Mouse (Mus musculus) MEL (cell line): ENCODE measurements around the gene Tbx3. TPM values are rescaled to one million over a fixed set of nuclear protein-coding genes. Genes with fewer than 3 reads are reported as not detected.

Experiments used
- DNase-seq: peaks from one replicate; pipeline ENCODE4 v3.0.0; 2011; ENCODE audit warnings: low read depth, low spot score
- H3K27ac ChIP-seq: 2 replicates; pipeline ENCODE4 v1.5.1; 2012; ENCODE audit warnings: low read depth, mild to moderate bottlenecking, control low read depth, low read length, moderate library complexity; ENCODE audit not compliant: control insufficient read depth
- H3K27me3 ChIP-seq, 2 experiments: fragments of 150-350 bp in 1 of 2; sonication (generic) in 1 of 2; 2 replicates each; pipeline ENCODE4 v1.6.1; 2012; ENCODE audit warnings: low read length in 2 of 2, mild to moderate bottlenecking in 2 of 2, improper control_type of control experiment in 1 of 2, moderate library complexity in 1 of 2; ENCODE audit not compliant: insufficient read depth in 2 of 2, control insufficient read depth in 1 of 2
- H3K36me3 ChIP-seq, 2 experiments: 2 replicates each; pipeline ENCODE4 v1.6.1; 2012 to 2014; ENCODE audit warnings: low read length in 2 of 2, improper control_type of control experiment in 1 of 2, inconsistent platforms in 1 of 2, mild to moderate bottlenecking in 1 of 2; ENCODE audit not compliant: insufficient read depth in 2 of 2, control insufficient read depth in 1 of 2
- H3K4me1 ChIP-seq, 2 experiments: fragments of 150-350 bp in 1 of 2; sonication (generic) in 1 of 2; 2 replicates each; pipeline ENCODE4 v1.6.1; 2012; ENCODE audit warnings: low read length in 2 of 2, improper control_type of control experiment in 1 of 2, mild to moderate bottlenecking in 1 of 2; ENCODE audit not compliant: insufficient read depth in 2 of 2, control insufficient read depth in 1 of 2
- H3K4me3 ChIP-seq, 2 experiments: fragments of 150-350 bp in 1 of 2; sonication (generic) in 1 of 2; 2 replicates each; pipeline ENCODE4 v1.5.1; 2012; ENCODE audit warnings: low read depth in 2 of 2, low read length in 2 of 2, mild to moderate bottlenecking in 2 of 2, moderate library complexity in 2 of 2, control low read depth in 1 of 2, improper control_type of control experiment in 1 of 2; ENCODE audit not compliant: control insufficient read depth in 1 of 2, insufficient read depth in 1 of 2
- H3K79me2 ChIP-seq: 2 replicates; pipeline ENCODE4 v1.6.1; 2012; ENCODE audit warnings: mild to moderate bottlenecking, low read length, moderate library complexity; ENCODE audit not compliant: control insufficient read depth, poor library complexity, insufficient read depth
- H3K9ac ChIP-seq: 2 replicates; pipeline ENCODE4 v1.6.1; 2012; ENCODE audit warnings: low read depth, mild to moderate bottlenecking, control low read depth, low read length, moderate library complexity; ENCODE audit not compliant: control insufficient read depth, poor library complexity, severe bottlenecking
- H3K9me3 ChIP-seq: fragments of 150-350 bp; sonication (generic); replicated peaks from 2 replicates; pipeline ENCODE4 v1.6.1; 2012; ENCODE audit warnings: mild to moderate bottlenecking, low read length, improper control_type of control experiment, moderate library complexity; ENCODE audit not compliant: insufficient read depth
- BHLHE40 ChIP-seq: IDR thresholded peaks from 2 replicates; pipeline ENCODE4 v1.6.1; 2012; ENCODE audit warnings: low read depth, mild to moderate bottlenecking, inconsistent platforms, low read length, improper control_type of control experiment, borderline replicate concordance
- CHD2 ChIP-seq: IDR thresholded peaks from 2 replicates; pipeline ENCODE4 v1.6.1; 2011; ENCODE audit warnings: low read length, improper control_type of control experiment
- E2F4 ChIP-seq: IDR thresholded peaks from 2 replicates; pipeline ENCODE4 v1.6.1; 2011; ENCODE audit warnings: low read depth, low read length, improper control_type of control experiment, borderline replicate concordance
- GATA1 ChIP-seq: IDR thresholded peaks from 2 replicates; pipeline ENCODE4 v1.6.1; 2011; ENCODE audit warnings: low read depth, low read length, improper control_type of control experiment
- JUND ChIP-seq: IDR thresholded peaks from 2 replicates; pipeline ENCODE4 v1.6.1; 2011; ENCODE audit warnings: low read depth, mild to moderate bottlenecking, improper control_type of control experiment, low read length
- KAT2A ChIP-seq: conservative IDR thresholded peaks from 2 replicates; pipeline ENCODE4 v1.6.1; 2012; ENCODE audit warnings: low read depth, low read length, improper control_type of control experiment, inconsistent platforms
- MAZ ChIP-seq: IDR thresholded peaks from 2 replicates; pipeline ENCODE4 v1.6.1; 2012; ENCODE audit warnings: low read depth, mild to moderate bottlenecking, inconsistent platforms, low read length, improper control_type of control experiment
- MEF2A ChIP-seq: IDR thresholded peaks from 2 replicates; pipeline ENCODE4 v1.6.1; 2014; ENCODE audit warnings: low read depth, mild to moderate bottlenecking, inconsistent platforms, low read length, improper control_type of control experiment; ENCODE audit not compliant: poor library complexity, insufficient replicate concordance, severe bottlenecking; ENCODE audit errors: extremely low read depth
- MYC ChIP-seq: IDR thresholded peaks from 2 replicates; pipeline ENCODE4 v1.6.1; 2011; ENCODE audit warnings: low read depth, mild to moderate bottlenecking, low read length, improper control_type of control experiment, moderate library complexity
- NELFE ChIP-seq: IDR thresholded peaks from 2 replicates; pipeline ENCODE4 v1.6.1; 2011; ENCODE audit warnings: low read depth, low read length, improper control_type of control experiment
- NRF1 ChIP-seq: IDR thresholded peaks from 2 replicates; pipeline ENCODE4 v1.6.1; 2014; ENCODE audit warnings: low read depth, mild to moderate bottlenecking, inconsistent platforms, low read length, improper control_type of control experiment, moderate library complexity; ENCODE audit not compliant: poor library complexity, insufficient read depth, severe bottlenecking
- POLR2A ChIP-seq, 2 experiments: IDR thresholded peaks; 2 replicates each; pipeline ENCODE4 v1.6.1; 2011 to 2012; ENCODE audit warnings: low read length in 2 of 2, mild to moderate bottlenecking in 2 of 2, control low read depth in 1 of 2, improper control_type of control experiment in 1 of 2, low read depth in 1 of 2, moderate library complexity in 1 of 2; ENCODE audit not compliant: control insufficient read depth in 1 of 2, insufficient read depth in 1 of 2, poor library complexity in 1 of 2
- RCOR1 ChIP-seq: IDR thresholded peaks from 2 replicates; pipeline ENCODE4 v1.6.1; 2012; ENCODE audit warnings: low read depth, mild to moderate bottlenecking, inconsistent platforms, low read length, improper control_type of control experiment
- SIN3A ChIP-seq: IDR thresholded peaks from 2 replicates; pipeline ENCODE4 v1.6.1; 2012; ENCODE audit warnings: low read length, improper control_type of control experiment, inconsistent platforms
- ZC3H11A ChIP-seq: IDR thresholded peaks from 2 replicates; pipeline ENCODE4 v1.6.1; 2012; ENCODE audit warnings: low read depth, mild to moderate bottlenecking, inconsistent platforms, low read length, improper control_type of control experiment
- ZKSCAN1 ChIP-seq: IDR thresholded peaks from 2 replicates; pipeline ENCODE4 v1.6.1; 2012; ENCODE audit warnings: low read depth, mild to moderate bottlenecking, inconsistent platforms, low read length, improper control_type of control experiment, moderate library complexity
- ZNF384 ChIP-seq: IDR thresholded peaks from 2 replicates; pipeline ENCODE4 v1.6.1; 2012; ENCODE audit warnings: low read depth, mild to moderate bottlenecking, inconsistent platforms, low read length, improper control_type of control experiment
- polyA plus RNA-seq, 2 experiments: library from polyadenylated mRNA; stranded (reverse) in 1 of 2; unstranded in 1 of 2; fragments of >175 nt in 1 of 2; fragments of >200 nt in 1 of 2; gene quantifications; 2 replicates each; pipeline versions ENCODE4 v1.2.1 to v1.2.4; 2012; ENCODE audit warnings: low replicate concordance in 2 of 2, low read depth in 1 of 2; ENCODE audit not compliant: insufficient read length in 2 of 2, insufficient read depth in 1 of 2, missing spikeins in 1 of 2
- total RNA-seq: library from RNA; depleted of rRNA; stranded (reverse); fragments of 300-350 nt; gene quantifications from 2 replicates; pipeline ENCODE4 v1.2.3, GENCODE M21; 2012; rRNA removed

Tbx3 gene
- total and polyA plus RNA-seq, 3 experiments = not detected

DNA sequence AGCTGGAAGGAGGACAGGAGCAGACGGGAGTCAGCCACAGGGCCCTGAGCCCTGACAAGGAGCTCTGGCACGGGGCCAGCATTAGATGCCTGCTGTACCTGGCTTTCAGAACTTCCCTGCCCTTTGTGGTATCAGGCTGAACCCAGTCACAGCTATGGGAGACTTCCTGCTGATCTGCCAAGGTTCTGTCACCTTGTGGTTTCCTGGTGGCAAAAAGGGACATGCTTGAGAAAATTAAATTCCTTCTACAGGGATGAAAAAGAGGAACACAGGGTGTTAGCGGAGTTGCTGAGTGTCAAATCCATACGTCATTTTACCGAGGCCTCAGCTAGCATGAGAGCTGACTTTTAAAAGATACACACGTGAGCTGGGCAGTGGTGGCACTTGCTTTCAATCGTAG is 62.5 kb downstream of the Tbx3 start:
- Histone ChIP-seq H3K36me3 (no peaks in the 10 kb centered on the region), H3K4me3 (no peak overlapping the region), H3K27me3 (no peaks in the 10 kb centered on the region), H3K27ac (no peak overlapping the region), H3K9me3 (no peaks in the 10 kb centered on the region), H3K4me1 (no peaks in the 10 kb centered on the region), H3K9ac (no peak overlapping the region), H3K79me2 (no peaks in the 10 kb centered on the region)
- DNase-seq = no peak
- TF ChIP-seq E2F4 = no peak
- no peak for TF ChIP-seq ZNF384
- no peak for TF ChIP-seq NELFE
- TF ChIP-seq POLR2A (IDR thresholded peaks at IDR 0.05; ENCODE audit: control insufficient read depth in 1 of 2, insufficient read depth in 1 of 2, low read depth in 1 of 2, low read length in 2 of 2, poor library complexity in 1 of 2) = no peak
- TF ChIP-seq JUND = no peak
- no peak for TF ChIP-seq SIN3A
- TF ChIP-seq RCOR1 = no peak
- TF ChIP-seq MEF2A = no peak
- TF ChIP-seq NRF1 = no peak
- TF ChIP-seq ZKSCAN1 = no peak
- TF ChIP-seq KAT2A = no peak
- TF ChIP-seq GATA1 = no peak
- no peak for TF ChIP-seq CHD2
- no peak for TF ChIP-seq ZC3H11A
- no peak for TF ChIP-seq MAZ
- no peak for TF ChIP-seq MYC
- no peak for TF ChIP-seq BHLHE40

Other genes starting within 250 kb of the Tbx3 start
- gene Tbx5, start 162.0 kb downstream of the Tbx3 start, total RNA-seq = not detected in 2 replicates
- gene Tbx5, start 162.0 kb downstream of the Tbx3 start, polyA plus RNA-seq = not detected